ENCODE assay signal across 22 mouse cellular contexts in the genomic region with DNA sequence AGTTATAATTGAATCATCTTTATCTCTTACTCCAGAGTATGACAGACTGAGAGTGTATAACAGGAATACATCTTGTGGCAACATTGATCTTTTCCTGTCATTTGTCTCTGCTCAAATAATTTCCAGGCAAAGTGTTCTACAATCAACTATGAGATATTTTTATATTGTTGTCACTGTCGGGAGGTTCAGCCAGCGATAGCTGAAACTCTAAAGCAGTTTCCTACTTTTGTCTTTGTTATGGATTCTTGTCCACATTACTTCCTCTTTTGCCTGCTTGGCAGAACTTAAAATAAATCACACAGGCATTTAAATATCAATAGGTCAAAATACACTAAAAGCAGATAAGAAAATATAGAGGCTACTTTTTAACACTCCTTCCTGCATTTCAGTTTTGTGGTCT.
"Had no signal": no experiment of that assay in that cellular context is flagged by ENCODE, and none has a peak within 500 bp of the region (broad histone marks: within the 10 kb centered on the region; RNA-seq: fewer than 3 reads in every experiment).

No protein-coding gene starts in this region.

- DNase-seq: kidney, adult 11 months; kidney, adult 8-10 months; kidney, postnatal 36 days; liver; retina, postnatal 1 day; right cerebral cortex, postnatal 25 days; spleen, adult 18-20 months; thymus, postnatal 25 days had no signal

- ATAC-seq: intestine, embryonic 15.5 days; liver, embryonic 12.5 days; midbrain, embryonic 13.5 days; midbrain, embryonic 16.5 days had no signal

- H3K4me1 ChIP-seq: intestine, embryonic 15.5 days; kidney, embryonic 15.5 days; limb, embryonic 10.5 days; limb, embryonic 13.5 days; liver, embryonic 12.5 days; liver, embryonic 15.5 days; lung, embryonic 15.5 days; megakaryocyte, embryonic 14.5 days; midbrain, embryonic 10.5 days; midbrain, embryonic 13.5 days; neural tube, embryonic 13.5 days; stomach, embryonic 15.5 days had no signal

- H3K4me3 ChIP-seq: intestine, embryonic 15.5 days; kidney, embryonic 15.5 days; limb, embryonic 10.5 days; limb, embryonic 13.5 days; liver, embryonic 12.5 days; liver, embryonic 15.5 days; lung, embryonic 15.5 days; megakaryocyte, embryonic 14.5 days; midbrain, embryonic 10.5 days; midbrain, embryonic 13.5 days; myocyte; neural tube, embryonic 13.5 days; stomach, embryonic 15.5 days had no signal
